Mouse (Mus musculus): ENCODE data around the gene Msi2. TPM values are rescaled to one million over a fixed set of nuclear protein-coding genes. Genes with fewer than 3 reads are reported as not detected.

The Msi2 gene
- total and polyA plus RNA-seq, 2 experiments, result 6.4 to 10.8 TPM

DNA sequence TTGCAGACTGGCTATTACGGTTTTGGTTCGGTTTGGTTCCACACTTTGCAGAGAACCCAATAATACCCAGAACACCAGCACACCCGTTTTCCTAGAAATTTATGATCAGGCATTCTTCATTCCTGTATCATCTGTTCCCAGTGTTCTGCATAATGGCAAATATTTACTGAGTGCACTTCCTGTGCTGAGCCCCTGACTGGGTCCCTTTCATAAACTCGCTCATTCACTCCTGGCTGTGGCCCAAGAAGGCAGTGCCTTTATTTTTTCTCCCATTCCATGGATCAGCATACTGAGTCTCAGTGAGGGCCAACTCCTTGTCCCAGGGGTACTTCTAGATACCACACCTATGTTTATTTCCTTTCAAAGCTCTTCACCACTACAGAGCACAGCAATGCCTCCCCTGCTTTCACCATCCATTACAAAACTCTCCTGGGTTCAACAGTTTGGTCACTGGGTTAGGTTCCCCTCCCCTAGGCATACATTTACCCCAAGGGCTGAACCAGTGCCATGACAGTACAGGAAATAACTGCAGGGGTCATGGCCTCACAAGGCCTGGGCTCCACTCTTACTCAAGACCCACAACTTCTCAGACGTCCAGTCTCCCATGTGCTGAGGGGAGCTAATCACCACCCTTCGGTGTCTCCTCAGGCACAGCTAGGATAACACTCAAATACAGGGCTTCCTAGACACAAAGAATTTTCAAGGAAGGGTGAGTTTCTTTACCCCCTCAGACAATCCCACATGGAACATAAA, 160.3 kb downstream of the Msi2 start:
- 39% methylated on average over 6 of the region's 6 CpGs for WGBS
- Histone ChIP-seq H3K27me3 (ENCODE audit: control insufficient read depth, insufficient read depth, low read length) (no peaks in the 10 kb centered on the region), H3K36me3 (ENCODE audit: control insufficient read depth, insufficient read depth, low read length) (no peaks in the 10 kb centered on the region), H3K79me2 (ENCODE audit: control insufficient read depth, insufficient read depth, low read length) (no peaks in the 10 kb centered on the region), H3K4me1 (ENCODE audit: control insufficient read depth, insufficient read depth, low read length) (peaks cover 7% of the 10 kb centered on the region), H3K4me3 (ENCODE audit: insufficient read depth, low read depth, low read length) (no peak overlapping the region), H3K9ac (ENCODE audit: low read depth, low read length) (no peak overlapping the region), H3K27ac (replicated peaks; ENCODE audit: insufficient read depth, low read depth, low read length) (no peak overlapping the region)
- TF ChIP-seq CTCF (IDR thresholded peaks at IDR 0.05; ENCODE audit: low read depth, low read length), result no peak
- TF ChIP-seq POLR2A (IDR thresholded peaks at IDR 0.05; ENCODE audit: extremely low read depth, insufficient read depth, low read length), result no peak
- peak; percentile 13 for DNase-seq (ENCODE audit: extremely low read depth, low read depth, low spot score)

DNA sequence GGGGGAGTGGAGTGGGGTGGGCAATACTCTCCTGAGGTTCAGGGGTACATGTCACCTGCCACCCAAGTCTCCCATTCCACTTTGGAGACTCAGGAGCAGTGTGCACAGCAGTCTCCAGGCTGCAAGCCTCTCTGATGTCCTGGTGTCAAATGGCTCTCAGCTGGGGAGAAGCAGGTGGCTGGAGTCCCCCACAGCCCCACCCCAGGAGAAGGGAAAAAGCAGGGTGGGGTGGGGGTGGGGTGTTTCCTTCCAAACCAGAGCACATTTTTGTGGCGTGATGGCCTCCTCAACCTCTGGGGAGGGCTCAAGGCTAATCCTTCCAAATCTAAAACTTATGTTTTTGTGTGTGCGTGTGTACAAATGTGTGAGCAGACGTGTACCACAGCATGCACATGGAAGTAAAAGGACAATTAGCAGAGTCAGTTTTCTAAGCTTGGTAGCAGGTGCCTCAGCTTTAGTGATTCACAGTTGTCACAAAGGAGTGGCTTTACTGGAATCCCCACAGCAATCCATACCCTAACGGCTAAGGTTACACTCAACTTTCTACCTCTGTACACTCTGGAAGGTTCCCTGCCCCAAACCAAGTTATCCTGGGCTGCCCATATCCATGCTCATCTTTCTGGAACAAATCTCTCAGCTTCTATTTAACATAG, 161.1 kb downstream of the Msi2 start:
- H3K36me3 ChIP-seq (ENCODE audit: control insufficient read depth, insufficient read depth, low read length), result no peaks in the 10 kb centered on the region
- TF ChIP-seq CTCF (IDR thresholded peaks at IDR 0.05; ENCODE audit: low read depth, low read length) (no peak), POLR2A (IDR thresholded peaks at IDR 0.05; ENCODE audit: extremely low read depth, insufficient read depth, low read length) (no peak)
- H3K27ac ChIP-seq (replicated peaks; ENCODE audit: insufficient read depth, low read depth, low read length), result no peak overlapping the region
- no peak overlapping the region for H3K9ac ChIP-seq (ENCODE audit: low read depth, low read length)
- DNase-seq (ENCODE audit: extremely low read depth, low read depth, low spot score), result no peak
- H3K4me1 ChIP-seq (ENCODE audit: control insufficient read depth, insufficient read depth, low read length), result peaks cover 7% of the 10 kb centered on the region
- no peaks in the 10 kb centered on the region for H3K79me2 ChIP-seq (ENCODE audit: control insufficient read depth, insufficient read depth, low read length)
- no peaks in the 10 kb centered on the region for H3K27me3 ChIP-seq (ENCODE audit: control insufficient read depth, insufficient read depth, low read length)
- no peak overlapping the region for H3K4me3 ChIP-seq (ENCODE audit: insufficient read depth, low read depth, low read length)
- 89% methylated on average over 4 of the region's 4 CpGs for WGBS

DNA sequence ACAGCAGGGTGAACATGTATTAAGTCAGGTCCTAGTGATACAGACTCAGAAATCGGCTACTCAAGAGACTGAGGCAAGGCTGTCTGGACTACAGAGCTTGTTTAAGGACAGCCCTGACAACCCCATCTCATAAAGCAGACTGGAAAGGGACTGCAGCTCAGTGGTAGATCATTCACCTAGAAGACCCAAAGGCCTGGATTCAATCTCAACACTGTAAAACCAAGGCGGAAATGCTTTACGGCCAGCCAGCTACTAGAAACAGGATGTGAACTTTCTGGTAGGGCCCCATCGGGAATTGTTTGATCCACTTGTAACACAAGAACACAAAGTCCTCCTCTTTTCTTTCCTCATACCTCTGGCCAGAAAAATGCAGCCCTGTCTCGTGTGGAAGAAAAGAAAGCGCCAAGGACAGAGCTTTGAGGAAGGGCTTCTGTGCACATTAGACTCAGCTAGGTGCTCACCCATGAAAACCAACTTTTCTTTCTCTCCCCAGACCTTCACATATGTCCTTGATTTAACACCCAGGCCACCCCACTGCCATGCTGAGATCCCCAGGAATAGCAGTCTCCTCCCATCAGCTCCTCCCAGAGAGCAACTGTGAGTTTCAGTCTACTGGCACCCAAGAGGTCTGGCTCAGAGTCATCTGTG, 162.3 kb downstream of the Msi2 start:
- H3K27ac ChIP-seq (replicated peaks; ENCODE audit: insufficient read depth, low read depth, low read length), result 0 out of 2 replicates have a peak overlapping the region, but pooled peaks have one; percentile 26
- DNase-seq (ENCODE audit: extremely low read depth, low read depth, low spot score), result peak; percentile 19
- H3K9ac ChIP-seq (ENCODE audit: low read depth, low read length), result no peak overlapping the region
- H3K79me2 ChIP-seq (ENCODE audit: control insufficient read depth, insufficient read depth, low read length), result no peaks in the 10 kb centered on the region
- no peaks in the 10 kb centered on the region for H3K36me3 ChIP-seq (ENCODE audit: control insufficient read depth, insufficient read depth, low read length)
- H3K4me3 ChIP-seq (ENCODE audit: insufficient read depth, low read depth, low read length), result no peak overlapping the region
- H3K27me3 ChIP-seq (ENCODE audit: control insufficient read depth, insufficient read depth, low read length), result no peaks in the 10 kb centered on the region
- peaks cover 7% of the 10 kb centered on the region for H3K4me1 ChIP-seq (ENCODE audit: control insufficient read depth, insufficient read depth, low read length)
- 77% methylated on average over 6 of the region's 6 CpGs for WGBS
- TF ChIP-seq POLR2A (IDR thresholded peaks at IDR 0.05; ENCODE audit: extremely low read depth, insufficient read depth, low read length), result no peak
- TF ChIP-seq CTCF (IDR thresholded peaks at IDR 0.05; ENCODE audit: low read depth, low read length), result no peak

DNA sequence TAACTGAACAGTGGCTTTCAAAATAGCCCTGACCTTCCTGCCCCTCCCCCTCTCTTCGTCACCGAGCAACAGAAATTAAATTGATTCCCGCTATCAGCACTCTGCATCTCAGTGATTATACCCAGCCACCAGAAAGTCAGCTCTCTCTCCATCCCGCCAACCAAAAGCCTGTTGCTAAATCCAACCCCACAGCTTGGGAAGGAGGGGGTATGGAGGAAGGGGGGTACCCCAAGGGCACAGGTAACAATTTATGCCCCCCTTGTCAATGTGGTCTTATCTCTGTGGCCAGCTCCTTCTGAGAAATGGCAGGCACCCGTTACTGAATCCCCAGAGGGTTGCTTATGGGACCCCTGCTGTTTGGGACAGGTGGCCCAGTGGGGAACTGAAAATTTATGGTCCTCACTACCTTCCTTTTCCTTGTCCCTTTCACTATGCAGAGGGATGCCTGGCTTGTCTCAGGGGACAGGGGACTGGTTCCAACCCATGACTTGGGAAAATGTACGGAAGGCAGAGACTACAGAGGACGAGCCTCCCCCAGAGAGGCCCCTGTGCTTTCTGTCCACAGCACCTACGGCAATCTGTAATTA, 163.0 kb downstream of the Msi2 start:
- DNase-seq (ENCODE audit: extremely low read depth, low read depth, low spot score), result no peak
- Histone ChIP-seq H3K4me3 (ENCODE audit: insufficient read depth, low read depth, low read length) (no peak overlapping the region), H3K27me3 (ENCODE audit: control insufficient read depth, insufficient read depth, low read length) (no peaks in the 10 kb centered on the region), H3K36me3 (ENCODE audit: control insufficient read depth, insufficient read depth, low read length) (no peaks in the 10 kb centered on the region), H3K4me1 (ENCODE audit: control insufficient read depth, insufficient read depth, low read length) (peaks cover 7% of the 10 kb centered on the region), H3K27ac (replicated peaks; ENCODE audit: insufficient read depth, low read depth, low read length) (no peak overlapping the region), H3K79me2 (ENCODE audit: control insufficient read depth, insufficient read depth, low read length) (no peaks in the 10 kb centered on the region; the same call in 1 of the 2 replicates), H3K9ac (ENCODE audit: low read depth, low read length) (no peak overlapping the region)
- TF ChIP-seq POLR2A (IDR thresholded peaks at IDR 0.05; ENCODE audit: extremely low read depth, insufficient read depth, low read length), result no peak
- no peak for TF ChIP-seq CTCF (IDR thresholded peaks at IDR 0.05; ENCODE audit: low read depth, low read length)
- WGBS, result 92% methylated on average over 8 of the region's 8 CpGs

DNA sequence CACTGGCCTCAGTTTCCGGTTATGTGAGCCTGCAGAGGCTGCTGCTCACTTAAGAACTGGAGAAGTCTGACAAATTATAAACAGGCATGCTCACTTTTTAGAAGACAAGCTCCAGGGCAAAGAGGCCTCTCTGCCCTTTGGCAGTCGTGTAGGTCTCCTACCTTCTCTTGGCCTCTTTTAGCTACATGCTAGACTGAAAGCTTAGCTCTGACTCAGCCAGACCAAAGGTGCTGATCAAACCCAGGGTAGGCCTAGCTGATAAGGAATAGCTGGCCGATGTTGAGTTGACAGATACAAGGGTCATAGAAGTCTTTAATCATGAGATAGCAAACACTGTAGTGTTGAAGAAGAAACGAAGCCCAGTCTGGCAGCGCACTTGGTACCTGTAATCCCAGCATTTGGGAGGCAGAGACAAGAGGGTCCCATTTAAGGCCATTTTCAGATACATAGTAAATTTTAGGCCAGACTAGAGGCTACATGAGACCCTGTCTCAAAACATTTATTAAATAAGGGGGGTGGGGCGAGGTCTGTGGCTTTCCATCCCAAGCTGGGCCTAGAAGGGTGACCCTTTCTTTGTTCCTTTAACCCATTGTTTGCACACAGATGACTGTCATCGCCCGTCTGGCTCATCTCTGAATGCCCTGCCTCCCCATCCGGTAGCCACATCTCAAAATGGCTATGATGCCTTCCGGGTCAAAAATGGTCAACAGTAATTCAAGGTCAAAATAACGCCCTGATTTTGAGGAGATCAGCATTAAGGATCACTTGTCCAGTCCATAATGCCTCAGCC, 164.6 kb downstream of the Msi2 start:
- 66% methylated on average over 11 of the region's 11 CpGs for WGBS
- no peaks in the 10 kb centered on the region; the same call in 1 of the 2 replicates for H3K79me2 ChIP-seq (ENCODE audit: control insufficient read depth, insufficient read depth, low read length)
- no peaks in the 10 kb centered on the region for H3K27me3 ChIP-seq (ENCODE audit: control insufficient read depth, insufficient read depth, low read length)
- H3K36me3 ChIP-seq (ENCODE audit: control insufficient read depth, insufficient read depth, low read length), result no peaks in the 10 kb centered on the region
- H3K4me1 ChIP-seq (ENCODE audit: control insufficient read depth, insufficient read depth, low read length), result peaks cover 7% of the 10 kb centered on the region
- TF ChIP-seq CTCF (IDR thresholded peaks at IDR 0.05; ENCODE audit: low read depth, low read length), result no peak
- no peak for TF ChIP-seq POLR2A (IDR thresholded peaks at IDR 0.05; ENCODE audit: extremely low read depth, insufficient read depth, low read length)
- no peak overlapping the region for H3K27ac ChIP-seq (replicated peaks; ENCODE audit: insufficient read depth, low read depth, low read length)
- H3K9ac ChIP-seq (ENCODE audit: low read depth, low read length), result no peak overlapping the region
- peak; percentile 75 for DNase-seq (ENCODE audit: extremely low read depth, low read depth, low spot score)
- H3K4me3 ChIP-seq (ENCODE audit: insufficient read depth, low read depth, low read length), result no peak overlapping the region
